Mouse (Mus musculus) hindbrain, postnatal 0 days (tissue): ENCODE measurements around the gene Actn4. TPM values are rescaled to one million over a fixed set of nuclear protein-coding genes. Genes with fewer than 3 reads are reported as not detected.

Experiments used
- ATAC-seq: fragments of 200-750 bp; cut with Nextera tagmentation; 2 replicates; pipeline ENCODE4 v1.8.0; 2017; ENCODE audit warnings: mild to moderate bottlenecking, moderate TSS enrichment, moderate library complexity
- DNase-seq: peaks from one replicate; pipeline ENCODE4 v3.0.0-alpha.2; 2015; ENCODE audit warnings: low spot score
- H3K27ac ChIP-seq: fragments of 300-500 bp; sonication (generic); 2 replicates; pipeline ENCODE4 v1.5.1; 2014; ENCODE audit warnings: mild to moderate bottlenecking
- H3K27me3 ChIP-seq: fragments of 300-500 bp; sonication (generic); 2 replicates; pipeline ENCODE4 v1.6.1; 2014; ENCODE audit warnings: low read length, mixed read lengths; ENCODE audit not compliant: insufficient read depth
- H3K36me3 ChIP-seq: fragments of 300-500 bp; sonication (generic); 2 replicates; pipeline ENCODE4 v1.6.1; 2014; ENCODE audit warnings: low read length, mixed read lengths; ENCODE audit not compliant: insufficient read depth
- H3K4me1 ChIP-seq: fragments of 300-500 bp; sonication (generic); 2 replicates; pipeline ENCODE4 v1.6.1; 2014; ENCODE audit warnings: antibody characterized with exemption, low read length, mixed read lengths; ENCODE audit not compliant: insufficient read depth
- H3K4me2 ChIP-seq: fragments of 300-500 bp; sonication (generic); 2 replicates; pipeline ENCODE4 v1.6.1; 2014; ENCODE audit warnings: low read depth, mild to moderate bottlenecking, low read length, moderate library complexity, mixed read lengths
- H3K4me3 ChIP-seq: fragments of 300-500 bp; sonication (generic); 2 replicates; pipeline ENCODE4 v1.5.1; 2014; ENCODE audit warnings: low read length
- H3K9ac ChIP-seq: fragments of 300-500 bp; sonication (generic); replicated peaks from 2 replicates; pipeline ENCODE4 v1.6.1; 2014; ENCODE audit warnings: mild to moderate bottlenecking, low read length, moderate library complexity, mixed read lengths
- H3K9me3 ChIP-seq: fragments of 300-500 bp; sonication (generic); 2 replicates; pipeline ENCODE4 v1.6.1; 2016; ENCODE audit warnings: low read length, mixed read lengths
- CTCF ChIP-seq: IDR thresholded peaks from 2 replicates; pipeline ENCODE4 v1.5.1; 2016; ENCODE audit warnings: antibody characterized with exemption, control low read depth, low read depth
- WGBS: fragments of 180-500 bp; shearing (Covaris S2); extraction: QIAGEN DNeasy Blood & Tissue Kit; methylation state at CpG from one replicate; pipeline ENCODE4 v1.1.7; 2014; 5-methylcytosine and 5-hydroxymethylcytosine counted together
- polyA plus RNA-seq: library from polyadenylated mRNA; unstranded; fragments of >200 nt; fragmentation: Nextera tagmentation; extraction: Ambion mirVana; gene quantifications from 2 replicates; pipeline ENCODE4 v1.2.1, GENCODE M21; 2015
- total RNA-seq: library from RNA; depleted of rRNA; stranded (reverse); fragments of >200 nt; gene quantifications from 2 replicates; pipeline ENCODE4 v1.2.3, GENCODE M21; 2014

Gene Actn4
- total and polyA plus RNA-seq, 2 experiments from 2014 or later = 85.7 to 114 TPM

DNA sequence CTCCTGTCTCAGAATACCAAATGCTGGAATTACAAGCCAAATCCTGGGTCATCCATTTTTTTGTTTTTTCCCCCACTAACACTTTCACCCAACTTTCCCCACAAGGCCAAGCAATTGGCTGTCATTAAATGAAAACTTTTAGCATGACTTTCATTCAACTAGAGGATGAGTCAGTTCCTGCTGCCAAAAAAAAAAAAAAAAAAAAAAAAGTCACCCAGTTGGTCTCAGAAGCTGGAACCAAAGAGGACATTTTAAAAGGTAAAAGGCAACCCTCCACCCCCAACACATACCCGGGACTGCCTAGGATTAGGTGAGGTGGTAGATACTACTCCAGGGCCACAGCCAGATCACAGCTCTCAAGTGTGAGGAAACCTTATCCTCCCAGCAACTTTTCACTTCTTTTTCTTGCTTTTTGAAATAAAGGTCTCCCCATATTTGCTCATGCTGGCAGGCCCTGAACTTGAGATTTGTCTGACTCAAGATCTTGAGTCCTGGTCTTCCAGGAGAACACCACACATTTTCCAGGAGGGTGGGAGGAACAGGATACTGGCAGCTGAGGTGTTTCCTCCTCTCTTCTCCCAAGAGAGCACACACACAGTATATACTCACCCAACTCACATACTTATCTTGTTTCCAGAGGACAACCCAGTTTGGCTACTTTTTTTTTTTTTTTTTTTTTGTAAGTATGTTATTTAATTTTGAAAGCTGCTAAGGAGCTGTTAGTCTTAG, 4.0 kb downstream of the Actn4 start:
- no peak overlapping the region for H3K9ac ChIP-seq
- H3K9me3 ChIP-seq = no peaks in the 10 kb centered on the region
- ATAC-seq (no peak), DNase-seq (no peak)
- 77% methylated on average over 1 of the region's 1 CpGs for WGBS
- no peaks in the 10 kb centered on the region for H3K27me3 ChIP-seq
- no peaks in the 10 kb centered on the region for H3K36me3 ChIP-seq
- no peak overlapping the region for H3K4me2 ChIP-seq
- H3K4me3 ChIP-seq = no peak overlapping the region
- TF ChIP-seq CTCF = no peak
- H3K27ac ChIP-seq = no peak overlapping the region
- H3K4me1 ChIP-seq = peaks cover 27% of the 10 kb centered on the region

DNA sequence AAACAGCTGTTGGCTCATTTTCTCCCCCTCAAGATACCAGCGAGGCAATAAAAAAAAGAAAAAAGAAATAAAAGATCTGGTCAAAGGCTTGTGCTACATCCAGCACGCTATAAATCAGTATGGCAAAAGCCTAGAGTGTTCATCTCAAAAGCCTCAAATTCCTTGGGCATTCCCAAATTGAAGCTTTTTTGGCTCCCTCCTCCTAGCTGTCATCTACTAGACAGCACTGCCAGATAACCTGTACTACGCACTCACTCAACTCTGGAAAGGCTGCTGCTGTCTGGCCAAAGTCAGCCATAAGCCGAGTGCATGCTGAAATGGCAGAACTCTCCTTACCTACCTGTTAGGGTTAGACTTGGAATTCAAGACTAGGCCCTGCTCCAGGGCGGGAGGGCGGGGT, 4.9 kb downstream of the Actn4 start:
- WGBS = 77% methylated on average over 6 of the region's 6 CpGs
- H3K4me2 ChIP-seq = no peak overlapping the region
- DNase-seq (no peak), ATAC-seq (no peak)
- H3K9ac ChIP-seq = no peak overlapping the region
- TF ChIP-seq CTCF = no peak
- H3K4me1 ChIP-seq = peaks cover 30% of the 10 kb centered on the region
- H3K27me3 ChIP-seq = no peaks in the 10 kb centered on the region
- no peak overlapping the region for H3K27ac ChIP-seq
- no peaks in the 10 kb centered on the region for H3K9me3 ChIP-seq
- no peaks in the 10 kb centered on the region for H3K36me3 ChIP-seq
- H3K4me3 ChIP-seq = no peak overlapping the region

DNA sequence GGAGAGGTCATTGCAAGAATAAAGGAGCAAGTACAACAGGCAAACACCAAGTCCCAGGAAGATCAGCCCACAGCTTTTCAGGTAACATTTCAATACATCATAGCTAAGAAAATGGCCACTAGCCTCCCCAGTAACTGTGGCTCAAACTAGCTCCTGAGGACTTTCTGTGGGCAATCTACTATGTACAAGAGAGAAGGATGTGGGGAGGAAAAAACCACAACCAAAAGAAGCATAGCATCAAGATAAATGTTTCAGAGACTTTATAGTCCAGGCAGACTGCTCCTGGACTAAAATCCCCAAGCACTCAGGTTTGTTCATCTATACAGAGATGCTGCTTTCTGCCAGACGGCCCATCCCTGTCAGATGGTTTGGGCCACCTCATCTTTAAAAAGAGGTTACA, 5.9 kb downstream of the Actn4 start:
- WGBS = 97% methylated on average over 1 of the region's 1 CpGs
- Histone ChIP-seq H3K4me3 (no peak overlapping the region), H3K9me3 (no peaks in the 10 kb centered on the region), H3K4me2 (no peak overlapping the region), H3K27ac (no peak overlapping the region), H3K36me3 (no peaks in the 10 kb centered on the region), H3K4me1 (peaks cover 32% of the 10 kb centered on the region), H3K9ac (no peak overlapping the region), H3K27me3 (no peaks in the 10 kb centered on the region)
- DNase-seq = no peak
- ATAC-seq = no peak
- no peak for TF ChIP-seq CTCF

DNA sequence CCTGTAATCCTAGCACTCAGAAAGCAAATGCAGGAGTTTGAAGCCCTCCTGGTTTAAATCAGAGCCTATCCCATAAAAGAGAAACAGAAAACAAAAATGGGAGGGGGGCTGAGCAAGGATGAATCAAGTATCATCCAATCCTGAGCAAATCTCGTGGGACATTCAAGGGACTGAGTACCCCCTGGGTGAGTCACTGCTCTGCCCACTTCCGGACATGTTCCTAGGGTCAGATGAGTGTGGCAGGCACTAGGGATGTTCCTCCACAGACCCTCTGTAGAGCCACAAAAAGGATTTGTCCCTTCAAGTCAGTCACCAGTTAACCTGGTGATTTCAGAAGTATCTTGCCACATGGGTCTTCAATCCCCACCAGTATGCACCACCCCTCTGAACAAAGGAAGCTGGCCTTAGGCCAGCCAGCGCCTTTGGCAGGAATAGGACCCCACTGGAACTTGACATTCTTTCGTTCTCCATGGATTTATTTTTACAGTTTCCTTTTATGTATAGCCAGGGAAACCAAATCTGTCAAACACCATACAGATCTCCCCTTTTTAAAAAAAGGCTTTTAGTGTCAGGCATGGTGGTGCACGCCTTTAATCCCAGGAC, 6.7 kb downstream of the Actn4 start:
- H3K4me1 ChIP-seq = peaks cover 26% of the 10 kb centered on the region
- WGBS = 27% methylated on average over 5 of the region's 5 CpGs

DNA sequence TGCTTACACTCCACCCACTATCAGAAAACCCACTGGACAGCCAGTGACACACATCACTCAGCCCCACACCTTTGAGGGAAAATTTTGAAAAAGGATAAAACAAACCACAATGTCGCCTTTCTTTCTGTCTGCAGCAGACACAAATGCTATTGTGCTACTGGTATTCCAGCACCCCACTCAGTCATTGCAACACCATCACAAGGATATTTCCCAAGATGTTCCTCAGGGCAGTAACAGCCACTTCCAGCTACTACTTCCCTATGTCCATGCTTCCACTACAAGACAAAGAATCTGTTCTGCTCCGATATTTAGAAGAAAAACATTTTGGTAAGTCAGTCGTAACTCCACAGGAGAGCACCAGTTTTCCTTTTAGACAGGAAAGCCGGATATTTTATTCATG, 7.4 kb downstream of the Actn4 start:
- Histone ChIP-seq H3K27me3 (no peaks in the 10 kb centered on the region), H3K4me3 (no peak overlapping the region), H3K4me1 (peaks cover 20% of the 10 kb centered on the region; the same call in 1 of the 2 replicates), H3K4me2 (no peak overlapping the region), H3K9me3 (no peaks in the 10 kb centered on the region), H3K36me3 (no peaks in the 10 kb centered on the region), H3K27ac (peak overlapping the region; percentile 26; the same call in 1 of the 2 replicates), H3K9ac (no peak overlapping the region)
- ATAC-seq (no peak), DNase-seq (no peak)
- 63% methylated on average over 4 of the region's 4 CpGs for WGBS
- TF ChIP-seq CTCF = no peak

More for the DNA sequence above, 6.7 kb downstream of the Actn4 start:
- Histone ChIP-seq H3K9me3 (no peaks in the 10 kb centered on the region), H3K27ac (peak overlapping the region; percentile 26; the same call in 1 of the 2 replicates), H3K36me3 (no peaks in the 10 kb centered on the region), H3K9ac (no peak overlapping the region), H3K27me3 (no peaks in the 10 kb centered on the region), H3K4me2 (no peak overlapping the region), H3K4me3 (no peak overlapping the region)
- TF ChIP-seq CTCF = no peak
- 0 out of 2 replicates have a peak, but pooled peaks have one; percentile 63 for ATAC-seq
- peak; percentile 52 for DNase-seq

DNA sequence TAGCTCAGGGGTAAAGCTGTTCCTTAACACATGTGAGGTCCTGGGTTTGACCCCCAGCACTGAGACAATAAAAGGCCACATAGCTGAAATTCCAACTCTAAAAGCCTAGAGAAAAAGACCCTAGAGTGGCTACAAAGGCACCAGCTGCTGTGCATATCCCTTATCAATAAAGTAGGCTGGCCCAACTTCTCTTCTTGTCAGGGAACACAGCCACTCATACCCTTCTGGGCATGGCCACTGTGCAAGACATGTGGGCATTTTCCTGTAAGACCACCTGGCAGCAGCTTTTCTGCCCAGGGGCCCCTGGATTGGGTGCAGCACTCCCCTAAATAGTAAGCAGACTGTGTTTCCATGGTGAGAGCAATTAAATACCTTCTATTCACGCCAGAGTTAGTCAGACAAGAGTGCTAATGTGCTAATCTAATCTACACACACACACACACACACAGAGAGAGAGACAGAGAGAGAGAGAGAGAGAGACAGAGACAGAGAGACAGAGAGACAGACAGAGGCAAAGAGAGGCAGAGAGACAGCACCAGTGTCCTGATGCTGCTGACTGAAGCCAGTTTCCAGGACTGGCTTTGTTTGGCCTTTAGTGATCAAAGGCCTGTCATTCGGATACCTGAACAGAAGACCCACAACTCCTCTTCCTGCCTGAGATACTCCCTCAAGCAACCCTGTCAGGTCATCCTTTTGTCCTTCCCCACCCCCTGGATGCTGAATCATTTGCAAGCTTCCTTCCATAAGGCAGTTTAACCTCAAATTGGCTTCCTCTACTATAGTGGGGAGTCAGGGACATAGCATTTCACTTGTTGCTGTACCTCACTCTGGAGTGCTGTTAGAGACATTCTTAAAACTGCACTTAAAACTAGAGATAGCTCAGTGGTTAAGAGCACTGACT, 8.4 kb downstream of the Actn4 start:
- no peak for DNase-seq
- WGBS = 23% methylated on average over 2 of the region's 2 CpGs
- no peak for TF ChIP-seq CTCF
- H3K27ac ChIP-seq = no peak overlapping the region
- no peak overlapping the region for H3K9ac ChIP-seq
- no peaks in the 10 kb centered on the region for H3K9me3 ChIP-seq
- ATAC-seq = no peak
- no peaks in the 10 kb centered on the region for H3K27me3 ChIP-seq
- H3K4me2 ChIP-seq = no peak overlapping the region
- H3K4me3 ChIP-seq = no peak overlapping the region
- H3K36me3 ChIP-seq = no peaks in the 10 kb centered on the region
- peaks cover 15% of the 10 kb centered on the region; the same call in 1 of the 2 replicates for H3K4me1 ChIP-seq
